Mouse (Mus musculus): Measurements from ENCODE around the gene Eif4a2.
"Not testable (repeated sequence)": the region's sequence is repeated elsewhere in the genome, so short reads cannot be mapped to it uniquely, and the experiment has no call there.

Eif4a2 gene

GRCm38 (mm10) chr16:23107231-23107942, at the start of gene Eif4a2:
TSS of gene Eif4a2 (plus strand) at chr16:23107444.
- peak; percentile 90 to 92 for DNase-seq (ENCODE audit: low read depth in 2 of 2, low spot score in 2 of 2)

DNA sequence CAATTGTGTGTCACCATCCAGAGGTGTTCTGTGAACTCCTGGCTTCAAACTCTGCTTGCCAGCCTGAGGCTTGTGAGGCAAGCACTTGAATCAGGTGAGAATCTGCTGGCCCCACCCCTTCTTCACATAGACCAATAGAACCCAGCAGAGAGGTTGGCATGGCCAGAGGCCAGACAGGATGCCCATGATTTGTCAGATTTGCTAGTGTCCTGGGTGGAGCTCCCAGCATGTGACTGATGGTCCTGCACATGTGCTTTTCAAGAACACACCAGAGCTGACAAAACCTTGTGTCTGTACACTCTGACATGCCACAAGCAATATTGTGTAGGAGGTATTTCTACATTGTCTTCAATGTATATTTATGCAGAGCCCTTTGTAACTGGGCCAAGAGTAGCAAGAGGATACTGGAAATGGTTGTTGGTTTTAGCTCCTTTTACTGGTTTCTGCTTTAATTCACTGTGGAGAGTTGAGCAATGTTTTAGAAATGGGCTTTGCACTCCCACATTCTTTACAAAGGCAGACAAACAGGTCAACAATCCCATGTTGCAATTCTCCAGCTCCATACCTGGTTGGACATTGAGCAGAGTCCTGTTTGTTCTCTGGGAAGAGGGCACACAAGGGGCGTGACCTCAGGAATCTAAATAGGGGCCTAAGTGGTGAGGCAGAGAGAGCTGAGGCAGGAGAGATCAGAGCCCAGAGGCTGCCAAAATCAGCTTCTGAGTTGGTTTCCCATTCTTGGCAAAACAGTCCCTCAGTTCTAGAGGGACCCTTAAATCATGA, 49.4 kb upstream of the Eif4a2 start, which contains the start of gene Kng1:
Gene Kng1, plus strand, starts transcription at position 198 of the 780 bp plus-strand sequence.
- not testable (repeated sequence) for DNase-seq (ENCODE audit: low read depth in 2 of 2, low spot score in 2 of 2)

DNA sequence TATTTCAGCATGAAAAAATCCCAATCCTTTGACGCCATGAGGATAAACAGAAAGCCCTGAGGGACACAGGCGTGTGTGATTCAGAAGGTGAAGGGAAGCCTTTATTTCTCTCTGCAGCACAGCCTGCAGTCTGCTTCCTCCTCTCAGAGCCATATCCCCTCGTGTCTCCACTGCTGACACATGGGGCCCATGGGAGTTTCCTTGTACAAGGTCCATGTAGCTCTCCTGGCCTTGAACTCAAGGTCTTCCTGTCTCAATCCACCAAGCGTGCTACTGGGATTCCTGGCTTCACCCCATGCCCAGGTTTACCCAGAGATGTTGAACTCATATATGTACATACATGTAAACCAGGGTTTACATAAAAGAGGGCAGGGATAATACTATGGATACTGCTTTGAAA, 47.6 kb upstream of the Eif4a2 start:
- not testable (repeated sequence) for DNase-seq (ENCODE audit: low read depth in 2 of 2, low spot score in 2 of 2)

- DNase-seq (ENCODE audit: low read depth in 2 of 2, low spot score in 2 of 2), result not testable (repeated sequence)
Observed at GRCm38 (mm10) chr16:23060781-23061325, 46.4 kb upstream of the Eif4a2 start.

DNA sequence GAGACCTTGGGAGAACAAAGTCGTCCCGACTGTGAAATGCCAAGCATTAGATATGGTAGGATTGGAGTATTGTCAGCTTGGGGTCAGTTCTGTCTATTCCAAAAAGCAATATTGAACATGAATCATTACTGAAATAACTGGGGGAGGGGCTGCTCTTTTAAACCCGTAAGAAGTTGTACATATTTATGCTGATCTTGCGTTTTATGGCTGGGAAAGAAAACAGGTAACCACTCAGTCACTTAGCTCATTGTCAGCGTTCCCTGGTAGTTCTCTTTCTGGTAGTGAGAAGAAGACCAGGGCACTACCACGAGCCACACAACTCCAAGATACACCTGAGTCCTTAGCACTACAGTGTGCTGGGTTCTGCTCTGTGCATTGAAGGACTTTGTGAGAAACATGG, 29.7 kb upstream of the Eif4a2 start:
- DNase-seq (ENCODE audit: low read depth in 2 of 2, low spot score in 2 of 2), result not testable (repeated sequence)

DNA sequence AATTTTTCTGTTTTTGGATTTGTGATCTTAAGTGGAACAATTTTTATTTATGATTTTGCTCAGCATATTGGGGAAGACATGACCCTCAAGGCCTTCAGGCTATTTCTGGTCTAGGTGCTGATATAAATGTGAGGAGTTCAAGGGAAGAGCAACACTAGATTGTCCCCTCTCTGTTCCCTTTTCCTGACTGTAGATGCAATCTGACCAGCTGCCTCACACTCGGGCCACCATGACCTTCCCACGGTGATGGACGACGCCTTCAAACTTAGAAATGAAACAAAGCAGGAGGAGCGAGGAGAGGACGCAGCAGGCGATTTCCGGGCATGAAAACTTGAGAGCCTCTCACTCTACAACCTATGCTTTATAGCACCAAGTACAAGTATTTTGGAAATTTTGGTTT, 20.1 kb upstream of the Eif4a2 start:
- not testable (repeated sequence) for DNase-seq (ENCODE audit: low read depth in 2 of 2, low spot score in 2 of 2)

DNA sequence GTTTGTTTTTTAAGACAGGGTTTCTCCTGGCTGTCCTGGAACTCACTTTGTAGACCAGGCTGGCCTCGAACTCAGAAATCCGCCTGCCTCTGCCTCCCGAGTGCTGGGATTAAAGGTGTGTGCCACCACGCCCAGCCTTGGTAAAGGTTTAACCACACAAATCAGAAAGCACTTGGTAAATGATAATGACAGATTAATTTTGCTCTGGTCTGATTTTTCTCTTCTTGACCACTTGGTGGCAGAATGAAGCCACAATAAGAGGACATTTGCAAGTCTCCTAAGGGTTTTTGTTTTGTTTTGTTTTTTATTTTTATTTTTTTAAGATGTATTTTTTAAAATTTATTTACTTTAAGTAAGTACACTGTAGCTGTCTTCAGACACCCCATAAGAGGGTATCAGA, 19.5 kb upstream of the Eif4a2 start:
- not testable (repeated sequence) for DNase-seq (ENCODE audit: low read depth in 2 of 2, low spot score in 2 of 2)

DNA sequence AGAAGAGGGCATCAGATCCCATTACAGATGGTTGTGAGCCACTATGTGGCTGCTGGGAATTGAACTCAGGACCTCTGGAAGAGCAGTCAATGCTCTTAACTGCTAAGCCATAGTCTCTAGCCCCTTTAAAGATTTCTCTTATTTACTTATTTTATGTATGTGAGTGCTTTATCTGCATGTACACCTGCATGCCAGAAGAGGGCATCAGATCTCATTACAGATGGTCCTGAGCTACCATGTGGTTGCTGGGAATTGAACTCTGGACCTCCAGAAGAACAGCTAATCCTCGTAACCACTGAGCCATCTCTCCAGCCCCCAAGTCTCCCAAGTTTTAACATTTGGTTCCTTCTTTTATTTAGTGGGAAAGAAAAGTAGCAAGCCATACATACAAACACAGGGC, 18.8 kb upstream of the Eif4a2 start:
- DNase-seq (ENCODE audit: low read depth in 2 of 2, low spot score in 2 of 2), result not testable (repeated sequence)

DNA sequence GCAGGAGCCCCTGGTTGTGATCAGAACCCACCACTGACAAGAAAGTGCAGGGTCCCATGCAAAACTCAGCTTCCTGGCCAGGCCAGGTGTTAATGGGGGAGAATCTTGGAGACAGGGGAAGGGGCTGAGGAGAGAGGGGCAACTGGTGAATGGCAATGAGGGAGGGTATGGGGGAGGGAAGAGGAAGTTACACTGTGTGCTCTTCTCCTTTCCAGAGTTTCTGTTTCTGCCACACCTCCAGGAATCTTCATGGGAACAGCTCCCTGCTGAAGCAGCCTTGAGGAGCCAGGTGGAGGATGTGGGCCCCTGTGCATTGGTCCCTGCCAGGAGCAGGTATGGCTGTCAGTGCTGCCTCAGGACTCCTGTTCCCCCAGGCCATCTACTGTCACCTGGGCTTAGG, 15.9 kb upstream of the Eif4a2 start:
- not testable (repeated sequence) for DNase-seq (ENCODE audit: low read depth in 2 of 2, low spot score in 2 of 2)

- DNase-seq (ENCODE audit: low read depth in 2 of 2, low spot score in 2 of 2), result no peak
Observed at GRCm38 (mm10) chr16:23093321-23093953, 13.8 kb upstream of the Eif4a2 start.

DNA sequence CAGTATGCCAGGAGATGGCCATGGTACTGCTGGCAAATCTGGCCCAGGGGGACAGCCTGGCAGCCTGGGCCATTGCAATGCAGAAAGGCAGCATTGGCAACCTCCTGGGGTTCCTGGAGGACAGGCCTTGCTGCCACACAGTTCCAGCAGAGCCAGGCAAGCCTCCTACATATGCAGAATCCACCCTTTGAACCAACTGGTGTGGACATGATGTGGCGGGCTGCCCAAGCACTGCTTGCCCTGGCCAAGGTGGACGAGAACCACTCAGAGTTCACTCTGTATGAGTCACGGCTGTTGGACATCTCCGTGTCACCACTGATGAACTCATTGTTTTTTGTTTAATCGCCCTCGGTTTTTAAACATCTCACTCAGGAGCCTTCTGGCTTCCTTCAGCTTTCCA, 13.1 kb upstream of the Eif4a2 start:
- DNase-seq (ENCODE audit: low read depth in 2 of 2, low spot score in 2 of 2), result no peak

DNA sequence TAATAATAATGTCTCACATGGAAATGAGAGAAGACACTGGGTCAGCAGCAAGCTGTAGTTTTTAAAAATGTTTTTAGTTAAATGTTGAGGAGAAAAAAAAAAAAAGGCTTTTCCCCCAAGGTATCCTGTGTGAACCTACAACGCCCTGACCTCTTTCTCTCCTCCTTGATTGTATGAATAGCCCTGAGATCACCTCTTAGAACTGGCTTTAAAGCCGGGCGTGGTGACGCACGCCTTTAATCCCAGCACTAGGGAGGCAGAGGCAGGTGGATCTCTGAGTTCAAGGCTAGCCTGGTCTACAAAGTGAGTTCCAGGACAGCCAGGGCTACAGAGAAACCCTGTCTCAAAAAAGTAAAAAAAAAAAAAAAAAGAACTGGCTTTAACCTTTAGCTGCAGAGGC, 11.7 kb upstream of the Eif4a2 start:
- not testable (repeated sequence) for DNase-seq (ENCODE audit: low read depth in 2 of 2, low spot score in 2 of 2)

GRCm38 (mm10) chr16:23096886-23097285, 10.4 kb upstream of the Eif4a2 start:
- not testable (repeated sequence) for DNase-seq (ENCODE audit: low read depth in 2 of 2, low spot score in 2 of 2)

DNA sequence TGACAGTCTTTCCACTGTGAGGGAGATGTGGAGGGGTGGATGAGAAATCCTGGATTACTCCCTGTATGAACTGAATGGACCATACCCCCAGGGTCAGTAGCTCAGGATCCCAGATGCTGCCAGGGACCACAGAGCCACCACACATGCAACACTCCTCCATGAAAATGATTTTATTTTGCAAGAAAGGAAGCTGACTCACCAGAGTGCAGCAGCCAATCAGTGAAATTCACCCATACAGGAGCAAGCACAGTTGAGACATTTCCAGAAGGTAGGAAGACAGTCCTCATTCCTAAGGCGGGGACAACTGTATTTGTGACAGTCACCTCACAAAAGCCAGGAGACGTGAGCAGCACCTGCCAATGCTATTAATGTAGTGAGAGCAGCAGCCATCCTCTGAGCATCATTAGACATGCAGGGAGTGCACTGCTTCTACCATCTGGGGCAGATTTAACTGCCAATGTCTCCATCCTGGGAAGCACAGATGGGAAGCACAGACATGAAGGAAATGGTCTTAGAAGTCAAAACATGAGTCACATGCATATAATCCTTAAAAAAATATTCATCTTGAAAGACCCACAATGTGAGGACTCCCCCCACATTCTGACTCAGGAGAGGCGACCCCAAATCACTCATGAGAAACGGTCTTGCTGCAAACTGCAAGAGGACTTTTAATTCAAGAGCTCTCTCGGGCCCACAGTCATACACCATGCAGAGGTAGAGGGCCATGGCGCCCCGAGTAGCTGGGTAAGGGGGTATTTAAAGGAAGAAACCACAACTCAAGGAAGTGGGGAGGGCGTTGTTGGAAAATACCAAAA, 9.7 kb upstream of the Eif4a2 start:
- DNase-seq (ENCODE audit: low read depth in 2 of 2, low spot score in 2 of 2), result not testable (repeated sequence)

GRCm38 (mm10) chr16:23098105-23098452, 9.2 kb upstream of the Eif4a2 start:
- DNase-seq (ENCODE audit: low read depth in 2 of 2, low spot score in 2 of 2), result not testable (repeated sequence)

GRCm38 (mm10) chr16:23099632-23100031, 7.6 kb upstream of the Eif4a2 start:
- DNase-seq (ENCODE audit: low read depth in 2 of 2, low spot score in 2 of 2), result no peak

DNA sequence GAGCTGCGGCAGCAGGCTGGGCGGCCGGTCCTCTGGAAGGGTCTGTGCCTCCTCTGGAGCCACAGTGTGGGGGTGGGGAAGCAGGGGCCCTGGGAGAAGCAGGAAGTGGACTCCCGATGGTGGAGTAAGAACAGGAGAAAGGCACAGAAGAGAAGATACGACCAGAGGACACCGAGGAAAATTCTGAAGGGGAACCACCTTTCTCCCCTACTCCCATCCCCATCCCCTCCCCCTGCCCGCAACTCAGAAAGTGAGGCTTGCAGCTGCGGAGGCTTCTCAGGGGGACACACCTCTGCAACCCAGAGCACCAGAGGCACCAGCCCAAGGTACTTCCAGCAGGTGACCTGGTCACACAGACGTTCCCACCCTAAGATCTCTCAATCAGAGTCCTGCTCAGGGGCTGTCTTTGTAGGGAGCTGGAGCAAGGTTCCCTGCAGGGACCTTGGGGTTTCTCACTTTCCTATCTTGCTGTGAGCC, 7.1 kb upstream of the Eif4a2 start:
- no peak for DNase-seq (ENCODE audit: low read depth in 2 of 2, low spot score in 2 of 2)

DNA sequence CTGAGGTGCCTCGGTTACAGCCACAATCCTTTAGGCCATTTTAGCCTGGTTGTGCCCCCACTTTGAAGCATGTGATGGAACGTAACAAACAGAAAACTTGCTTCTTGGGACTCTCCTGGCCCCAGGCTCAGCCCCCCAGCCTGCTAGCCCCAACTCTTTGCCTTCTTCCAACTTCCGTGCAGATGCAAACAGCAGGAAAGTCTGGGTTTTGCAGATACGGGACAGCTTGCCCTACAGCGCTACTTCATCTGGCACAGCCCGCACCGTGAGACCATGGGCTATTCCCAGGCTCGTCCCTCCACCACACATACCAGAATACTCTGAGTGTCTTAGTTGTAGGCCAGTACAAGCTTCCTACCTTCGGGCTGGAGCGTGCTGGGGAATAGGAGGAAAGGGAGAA, 6.6 kb upstream of the Eif4a2 start:
- DNase-seq (ENCODE audit: low read depth in 2 of 2, low spot score in 2 of 2), result no peak

DNA sequence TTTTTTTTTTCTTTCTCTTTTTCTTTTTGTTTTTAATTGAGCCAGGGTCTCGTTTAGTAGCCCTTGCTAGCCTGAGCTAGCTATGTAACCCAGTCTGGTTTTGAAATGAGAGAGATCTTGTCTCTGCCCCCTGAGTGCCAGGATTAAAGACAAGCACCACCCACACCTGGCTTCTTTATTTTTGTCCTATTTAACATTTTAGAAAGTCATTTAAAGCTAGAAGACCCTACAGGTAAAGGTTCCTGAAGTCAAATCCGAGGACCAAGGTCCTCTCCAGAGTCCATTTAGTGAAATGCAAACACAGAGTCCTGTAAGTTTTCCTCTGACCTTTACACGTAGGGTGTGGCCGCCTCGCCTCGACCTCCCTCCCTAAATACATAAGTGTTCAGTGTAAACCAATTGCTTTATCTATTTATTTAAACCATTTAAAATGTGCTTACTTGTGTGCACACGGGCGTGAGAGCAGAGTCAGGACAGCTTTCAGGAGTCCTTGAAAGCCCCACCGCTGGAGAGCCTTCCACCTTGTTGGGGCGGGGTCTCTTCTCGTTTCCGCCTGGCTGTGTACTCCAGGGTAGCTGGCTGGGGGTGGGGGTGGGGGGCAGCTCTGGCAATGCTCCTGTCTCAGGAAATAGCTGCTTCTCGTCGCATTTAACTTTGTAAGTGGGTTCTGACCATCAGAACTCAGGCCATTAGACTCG, 4.8 kb upstream of the Eif4a2 start:
- no peak for DNase-seq (ENCODE audit: low read depth in 2 of 2, low spot score in 2 of 2)

All from CD8-positive naive resting alpha-beta T cell, adult 2 months (primary cell).